Mouse (Mus musculus) kidney, adult 2 months (tissue): ENCODE measurements around the gene Entpd5. TPM values are rescaled to one million over a fixed set of nuclear protein-coding genes. Genes with fewer than 3 reads are reported as not detected.
A peak's percentile ranks its signal among the peaks of the same experiment; 100 is the strongest.

Experiments used
- DNase-seq: peaks from one replicate; pipeline ENCODE4 v3.0.0; 2021
- H3K27ac ChIP-seq: fragments of 200-500 bp; 2 replicates; pipeline ENCODE4 v1.5.1; 2012; ENCODE audit warnings: low read depth, low read length, control low read depth, inconsistent platforms; ENCODE audit not compliant: insufficient read depth
- H3K27me3 ChIP-seq: fragments of 200-500 bp; replicated peaks from 2 replicates; pipeline ENCODE4 v1.6.1; 2012; ENCODE audit warnings: mild to moderate bottlenecking, moderate library complexity, low read length, inconsistent platforms; ENCODE audit not compliant: control insufficient read depth, insufficient read depth
- H3K36me3 ChIP-seq: fragments of 200-500 bp; 2 replicates; pipeline ENCODE4 v1.6.1; 2012; ENCODE audit warnings: mild to moderate bottlenecking, moderate library complexity, low read length, inconsistent platforms; ENCODE audit not compliant: control insufficient read depth, insufficient read depth
- H3K4me1 ChIP-seq: fragments of 200-500 bp; 2 replicates; pipeline ENCODE4 v1.6.1; 2011; ENCODE audit warnings: low read length; ENCODE audit not compliant: control insufficient read depth, insufficient read depth
- H3K4me3 ChIP-seq: fragments of 200-500 bp; 2 replicates; pipeline ENCODE4 v1.5.1; 2011; ENCODE audit warnings: mild to moderate bottlenecking, low read depth, low read length, control low read depth; ENCODE audit not compliant: insufficient read depth
- CTCF ChIP-seq: fragments of 200-500 bp; conservative IDR thresholded peaks from 2 replicates; pipeline ENCODE4 v1.5.1; 2011; ENCODE audit warnings: low read depth, mild to moderate bottlenecking, control low read depth, low read length, moderate library complexity, mixed read lengths; ENCODE audit not compliant: insufficient read depth, insufficient read length
- POLR2A ChIP-seq: fragments of 200-500 bp; IDR thresholded peaks from one replicate; pipeline ENCODE4 v1.6.1; 2011; ENCODE audit warnings: low read depth, low read length, control low read depth
- WGBS: fragments of 180-500 bp; shearing (Covaris S2); methylation state at CpG from one replicate; pipeline ENCODE4 v1.1.7; 2018; 5-methylcytosine and 5-hydroxymethylcytosine counted together
- polyA plus RNA-seq: library from polyadenylated mRNA; depleted of rRNA; stranded (reverse); fragments of >200 nt; gene quantifications from 2 replicates; pipeline ENCODE4 v1.2.3, GENCODE M21; 2012; rRNA removed

Entpd5 gene
- polyA plus RNA-seq, 1 experiment = 100 TPM

DNA sequence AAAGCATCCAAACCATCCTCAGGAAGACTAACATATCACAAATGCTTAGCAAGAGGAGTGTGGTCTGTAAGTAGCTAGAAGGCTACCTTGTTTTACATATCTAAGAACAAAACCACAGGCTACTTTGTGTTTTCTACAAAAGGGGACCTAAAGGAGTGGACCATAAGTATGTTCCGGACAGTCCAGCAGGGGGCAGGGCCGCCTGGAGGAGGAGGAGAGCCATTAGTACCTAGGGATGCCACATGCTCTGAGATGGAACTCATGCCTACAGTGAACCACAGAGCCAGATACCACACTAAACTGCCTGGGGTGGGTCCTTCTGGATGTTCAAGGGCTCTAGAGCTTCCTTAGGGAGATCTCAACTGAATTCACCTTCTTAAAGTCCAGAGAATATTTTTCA is 61.6 kb downstream of the Entpd5 start:
- H3K4me3 ChIP-seq = no peak overlapping the region
- DNase-seq = peak; percentile 47
- TF ChIP-seq CTCF = peak; percentile 73
- no peak for TF ChIP-seq POLR2A
- 36% methylated on average over 2 of the region's 2 CpGs for WGBS
- H3K36me3 ChIP-seq = peaks cover 2% of the 10 kb centered on the region; the same call in 1 of the 2 replicates
- no peak overlapping the region for H3K27ac ChIP-seq
- H3K4me1 ChIP-seq = 0 out of 2 replicates have a peak, but pooled peaks cover under 1% of the 10 kb centered on the region
- no peaks in the 10 kb centered on the region for H3K27me3 ChIP-seq

DNA sequence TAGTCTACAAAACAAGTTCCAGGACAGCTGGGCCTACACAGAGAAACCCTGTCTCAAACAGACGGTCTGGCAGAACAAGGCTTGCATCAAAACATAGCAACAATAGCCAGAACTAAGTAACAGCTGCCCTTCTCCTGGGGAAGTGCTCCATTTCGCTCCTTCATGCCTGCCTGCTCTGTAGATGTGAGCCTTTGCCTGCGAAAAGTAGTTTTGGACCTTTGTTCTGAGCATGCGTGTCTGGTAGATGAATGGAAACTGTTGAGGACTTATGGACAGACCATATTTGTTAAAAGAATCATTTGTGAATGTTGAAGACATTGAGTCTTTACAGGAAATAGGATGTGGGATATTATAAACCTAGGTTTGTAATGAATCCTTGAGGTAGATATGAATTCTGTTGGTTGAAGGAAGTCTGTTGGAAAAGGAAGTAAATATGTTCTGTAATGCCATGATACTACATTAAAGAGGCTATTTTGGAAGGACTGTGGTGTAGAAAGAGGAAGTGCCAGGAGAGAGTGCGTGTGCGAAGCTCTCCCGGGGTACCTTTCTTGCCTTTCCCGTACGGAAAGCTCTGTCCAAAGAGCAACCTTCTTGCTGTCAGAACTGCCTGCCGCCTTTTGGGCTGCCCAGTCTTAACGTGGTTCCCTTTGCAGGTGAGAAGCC is 71.7 kb downstream of the Entpd5 start:
- Histone ChIP-seq H3K4me3 (no peak overlapping the region), H3K36me3 (peaks cover 7% of the 10 kb centered on the region), H3K4me1 (no peaks in the 10 kb centered on the region), H3K27ac (no peak overlapping the region), H3K27me3 (no peaks in the 10 kb centered on the region)
- TF ChIP-seq POLR2A = no peak
- no peak for TF ChIP-seq CTCF
- WGBS = 89% methylated on average over 11 of the region's 11 CpGs
- DNase-seq = no peak

DNA sequence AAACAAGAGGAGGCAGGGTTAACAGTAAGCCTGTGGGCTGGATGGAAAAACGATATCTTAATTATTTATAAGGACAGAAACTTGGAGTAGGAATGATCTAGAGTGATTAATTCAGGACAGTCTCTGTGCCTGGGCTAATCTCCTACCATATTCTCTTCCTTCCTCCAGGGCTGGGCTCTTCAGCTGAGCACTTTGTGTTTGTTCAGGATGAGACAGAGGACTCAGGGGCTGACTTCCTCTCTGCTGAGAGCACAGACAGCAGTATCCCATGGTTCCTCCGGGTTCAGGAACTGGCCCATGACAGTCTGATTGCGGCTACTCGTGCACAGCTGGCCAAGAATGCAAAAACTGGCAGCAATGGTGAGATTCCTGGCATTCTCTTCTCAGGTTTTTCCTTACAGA is 81.7 kb downstream of the Entpd5 start:
- H3K4me1 ChIP-seq = no peaks in the 10 kb centered on the region; the same call in 1 of the 2 replicates
- DNase-seq = peak; percentile 70
- peak overlapping the region; percentile 66 for H3K27ac ChIP-seq
- TF ChIP-seq CTCF = no peak
- no peak for TF ChIP-seq POLR2A
- WGBS = 25% methylated on average over 4 of the region's 4 CpGs
- peaks cover 3% of the 10 kb centered on the region for H3K36me3 ChIP-seq
- no peaks in the 10 kb centered on the region for H3K27me3 ChIP-seq
- H3K4me3 ChIP-seq = no peak overlapping the region

Other genes starting within 250 kb of the Entpd5 start
- 6.7 and 7.4 TPM in 2 replicates for gene Elmsan1, start 190.1 kb downstream of the Entpd5 start, polyA plus RNA-seq
- gene Ptgr2, start 123.8 kb downstream of the Entpd5 start, polyA plus RNA-seq = 31.0 and 50.5 TPM in 2 replicates
- 18.8 and 23.8 TPM in 2 replicates for gene Zfp410, start 92.2 kb downstream of the Entpd5 start, polyA plus RNA-seq
- gene Coq6, start 47.4 kb downstream of the Entpd5 start, polyA plus RNA-seq = 47.7 and 51.2 TPM in 2 replicates
- 1.2 and 1.3 TPM in 2 replicates for gene Fam161b, start 47.2 kb downstream of the Entpd5 start, polyA plus RNA-seq
- gene Bbof1, start within 50 bp of the Entpd5 start, polyA plus RNA-seq = 0.46 and 0.58 TPM in 2 replicates
- gene Rnf113a2, start 8.2 kb upstream of the Entpd5 start, polyA plus RNA-seq = 5.6 and 6.2 TPM in 2 replicates
- 245 and 297 TPM in 2 replicates for gene Aldh6a1, start 42.0 kb upstream of the Entpd5 start, polyA plus RNA-seq
- 21.6 and 26.3 TPM in 2 replicates for gene Lin52, start 42.4 kb upstream of the Entpd5 start, polyA plus RNA-seq
- not detected in 2 replicates for gene Vsx2, start 160.7 kb upstream of the Entpd5 start, polyA plus RNA-seq
- gene Abcd4, start 208.4 kb upstream of the Entpd5 start, polyA plus RNA-seq = 57.7 and 63.3 TPM in 2 replicates
- not detected in 2 replicates for gene Vrtn, start 232.0 kb upstream of the Entpd5 start, polyA plus RNA-seq